Mouse (Mus musculus) splenic B cell, adult 2 months (primary cell): ENCODE measurements around the gene Dok1.

Experiments used
- DNase-seq: peaks from one replicate; pipeline ENCODE4 v3.0.0-alpha.2; 2011; ENCODE audit warnings: low read depth, low spot score
- H3K27me3 ChIP-seq: 2 replicates; pipeline ENCODE4 v1.6.1; 2012; ENCODE audit warnings: mild to moderate bottlenecking, low read length, moderate library complexity, mixed read lengths; ENCODE audit not compliant: control insufficient read depth, poor library complexity, insufficient read depth, severe bottlenecking
- H3K36me3 ChIP-seq: 2 replicates; pipeline ENCODE4 v1.6.1; 2012; ENCODE audit warnings: mild to moderate bottlenecking, low read length, moderate library complexity, mixed read lengths; ENCODE audit not compliant: control insufficient read depth, poor library complexity, insufficient read depth, severe bottlenecking

Gene Dok1

DNA sequence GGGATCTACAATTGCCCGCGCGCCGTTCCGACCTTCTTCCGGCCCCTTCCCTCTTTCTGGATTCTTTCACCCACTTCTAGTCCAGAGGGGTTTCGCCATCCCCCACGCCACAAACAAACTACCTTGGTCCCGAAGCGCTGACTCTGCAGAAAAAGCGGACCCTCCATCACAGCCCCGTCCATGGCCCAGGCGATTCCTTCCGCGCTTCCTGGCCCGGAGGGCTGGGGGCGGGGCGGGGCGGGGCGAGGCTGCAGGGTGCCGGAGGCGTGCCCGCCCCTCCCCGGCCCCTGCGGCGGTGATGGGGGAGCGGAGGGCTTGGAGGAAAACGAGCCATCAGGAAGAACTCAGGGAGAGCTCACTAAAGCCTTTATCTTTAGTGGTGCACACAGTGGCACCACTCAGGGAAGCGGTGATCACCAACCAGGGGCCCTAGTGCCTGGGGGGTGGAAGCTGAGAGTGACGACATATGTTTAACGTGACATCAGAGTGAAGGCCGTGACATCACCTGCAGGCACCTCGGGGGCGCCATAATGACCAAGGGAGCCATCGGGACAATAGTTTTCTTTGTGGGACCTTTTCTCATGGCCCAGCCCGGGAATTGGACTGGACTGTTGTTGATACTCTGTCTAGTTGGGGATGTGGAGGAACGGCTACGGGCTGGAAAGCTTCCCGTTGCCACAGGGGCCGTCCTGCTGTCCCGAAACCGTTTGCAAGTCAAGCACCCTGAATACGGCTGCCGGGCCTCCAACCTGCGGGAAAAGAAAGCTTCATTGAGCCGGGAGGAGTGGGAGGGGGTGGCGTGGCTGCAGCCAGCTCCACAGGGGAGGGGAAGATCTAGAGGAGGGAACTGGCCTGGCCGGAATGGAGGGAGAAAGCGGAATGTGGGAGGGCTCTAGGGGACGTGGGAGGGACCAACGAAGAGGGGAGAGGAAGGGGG is at the start of gene Dok1, which contains the start of gene Loxl3:
Gene Dok1 (minus strand): TSS at position 223 of the 937 bp plus-strand sequence.
Gene Loxl3 (plus strand): TSS at position 925 of the 937 bp plus-strand sequence.
- DNase-seq = peak; percentile 78
- H3K36me3 ChIP-seq = peaks cover 8% of the 10 kb centered on the region
- no peaks in the 10 kb centered on the region for H3K27me3 ChIP-seq

DNA sequence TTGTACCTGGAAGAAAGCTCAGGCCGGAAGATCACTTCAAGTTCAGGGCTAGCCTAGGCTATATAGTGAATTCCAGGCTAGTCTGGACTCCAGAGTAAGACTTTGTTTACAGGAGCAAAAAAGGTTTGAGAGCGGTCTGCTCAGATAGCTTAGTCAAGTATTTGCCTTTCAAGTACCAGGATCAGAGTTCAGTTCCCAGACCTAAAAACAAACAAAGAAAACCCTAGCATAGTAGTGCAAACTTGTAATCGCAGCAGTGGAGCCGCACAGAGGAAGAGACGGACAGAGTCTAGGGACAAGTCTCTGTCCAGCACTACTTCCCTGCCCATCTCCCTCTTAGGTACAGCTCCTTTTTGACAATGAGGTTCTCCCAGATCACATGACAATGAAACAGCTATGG is 46.9 kb upstream of the Dok1 start:
- no peak for DNase-seq
- H3K36me3 ChIP-seq = 0 out of 2 replicates have a peak, but pooled peaks cover 4% of the 10 kb centered on the region
- no peaks in the 10 kb centered on the region for H3K27me3 ChIP-seq

DNA sequence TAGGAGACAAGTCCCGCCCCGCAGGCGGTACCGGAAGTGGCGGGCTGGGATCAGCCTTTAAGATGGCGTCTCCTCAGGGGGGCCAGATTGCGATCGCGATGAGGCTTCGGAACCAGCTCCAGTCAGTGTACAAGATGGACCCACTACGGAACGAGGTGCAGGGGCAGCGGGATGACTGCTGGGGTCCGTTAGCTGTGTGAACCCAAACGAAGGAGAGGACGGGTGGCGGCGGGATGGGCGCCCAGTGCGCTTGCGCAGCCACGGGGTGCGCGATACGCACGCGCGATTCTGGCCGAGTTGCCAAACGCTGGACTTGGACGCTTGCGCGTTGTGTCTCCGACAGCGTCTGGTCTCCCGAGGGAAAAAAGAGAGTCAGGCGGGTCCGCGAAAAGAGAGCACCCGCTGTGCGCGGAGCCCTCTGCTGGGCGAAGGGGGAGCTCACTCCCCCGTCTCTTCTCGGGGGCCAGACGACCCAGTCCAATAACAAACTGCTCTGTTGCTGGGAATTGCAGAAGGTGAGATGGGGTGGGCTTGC is 45.1 kb upstream of the Dok1 start:
- H3K36me3 ChIP-seq = 0 out of 2 replicates have a peak, but pooled peaks cover 4% of the 10 kb centered on the region
- DNase-seq = peak; percentile 99
- H3K27me3 ChIP-seq = peaks cover 2% of the 10 kb centered on the region; the same call in 1 of the 2 replicates

DNA sequence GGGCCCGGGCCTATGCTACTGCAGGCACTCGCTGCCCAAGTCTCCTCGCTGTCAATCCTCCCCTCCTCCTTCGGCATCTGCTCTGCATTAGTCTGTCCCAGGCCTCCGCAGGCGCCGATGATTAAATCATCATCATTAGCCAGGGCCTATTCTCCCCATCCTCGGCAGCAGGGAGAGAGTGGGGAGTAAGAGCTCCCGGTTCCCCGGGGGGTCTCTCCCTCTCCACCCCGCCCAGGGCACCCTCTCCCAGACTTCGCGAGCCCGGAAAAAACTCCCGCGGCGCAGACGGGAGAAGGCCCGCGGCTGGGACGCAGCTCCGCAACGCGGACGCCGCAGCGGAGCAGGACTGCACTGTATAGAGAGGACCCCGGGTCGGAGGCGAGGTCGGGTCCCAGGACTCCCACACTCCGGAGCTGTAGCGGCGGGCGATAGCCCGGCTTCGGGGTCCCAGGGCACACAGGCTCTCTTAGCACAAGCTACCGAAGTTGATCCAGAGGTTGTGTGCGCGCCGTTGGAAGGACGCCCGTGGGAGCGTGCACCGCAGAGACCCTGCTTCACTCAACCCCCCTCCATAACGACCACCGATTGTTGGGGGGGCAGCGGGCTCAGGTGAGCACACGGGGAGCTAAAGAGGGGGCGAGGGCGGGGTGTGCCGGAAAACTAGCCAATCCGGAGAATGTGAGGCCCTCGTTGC is 44.5 kb upstream of the Dok1 start, which contains the start of gene Pcgf1:
Gene Pcgf1 (plus strand): TSS at position 240 of the 694 bp plus-strand sequence.
- DNase-seq = no peak
- Histone ChIP-seq H3K27me3 (peaks cover 3% of the 10 kb centered on the region; the same call in 1 of the 2 replicates), H3K36me3 (0 out of 2 replicates have a peak, but pooled peaks cover 4% of the 10 kb centered on the region)

DNA sequence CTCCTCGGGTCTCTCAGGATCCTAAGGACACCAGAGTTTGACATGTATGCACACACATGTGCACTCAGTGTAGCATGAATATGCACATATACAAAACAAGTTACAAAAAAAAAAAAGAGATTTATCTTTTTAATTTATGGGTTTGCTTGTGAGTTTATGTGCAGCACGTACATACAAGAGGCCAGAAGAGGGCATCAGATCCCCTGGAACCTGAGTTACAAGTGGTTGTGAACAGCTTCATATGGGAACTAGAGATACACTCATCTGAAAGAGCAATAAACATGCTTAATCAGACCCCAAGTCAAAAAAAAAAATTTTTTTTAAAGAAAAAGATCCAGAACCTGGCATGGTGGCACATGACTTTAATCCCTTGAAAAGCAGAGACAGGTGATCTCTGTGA is 41.7 kb upstream of the Dok1 start:
- no peaks in the 10 kb centered on the region for H3K36me3 ChIP-seq
- DNase-seq = peak; percentile 60
- H3K27me3 ChIP-seq = peaks cover 6% of the 10 kb centered on the region; the same call in 1 of the 2 replicates

DNA sequence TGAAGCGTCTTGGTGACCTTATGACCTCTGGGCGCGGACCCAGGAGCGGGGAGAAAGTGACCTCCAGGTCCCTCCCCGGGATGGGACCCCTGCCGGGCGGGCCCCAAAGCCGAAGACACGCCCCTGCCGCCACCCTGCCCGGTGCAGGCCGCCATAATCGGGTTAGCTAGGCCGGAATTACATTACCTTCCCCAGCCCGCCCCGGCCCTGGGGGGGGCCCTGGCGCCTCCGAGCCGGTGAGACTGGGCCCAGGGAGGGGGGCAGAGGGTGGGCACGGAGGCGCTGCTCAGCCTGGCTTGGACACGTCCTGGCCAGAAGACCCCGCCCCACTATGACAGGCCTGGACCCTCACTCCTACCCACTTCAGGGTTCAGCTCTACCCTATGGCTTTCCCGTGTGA is 37.9 kb upstream of the Dok1 start:
- Histone ChIP-seq H3K27me3 (peaks cover 9% of the 10 kb centered on the region), H3K36me3 (no peaks in the 10 kb centered on the region)
- no peak for DNase-seq

DNA sequence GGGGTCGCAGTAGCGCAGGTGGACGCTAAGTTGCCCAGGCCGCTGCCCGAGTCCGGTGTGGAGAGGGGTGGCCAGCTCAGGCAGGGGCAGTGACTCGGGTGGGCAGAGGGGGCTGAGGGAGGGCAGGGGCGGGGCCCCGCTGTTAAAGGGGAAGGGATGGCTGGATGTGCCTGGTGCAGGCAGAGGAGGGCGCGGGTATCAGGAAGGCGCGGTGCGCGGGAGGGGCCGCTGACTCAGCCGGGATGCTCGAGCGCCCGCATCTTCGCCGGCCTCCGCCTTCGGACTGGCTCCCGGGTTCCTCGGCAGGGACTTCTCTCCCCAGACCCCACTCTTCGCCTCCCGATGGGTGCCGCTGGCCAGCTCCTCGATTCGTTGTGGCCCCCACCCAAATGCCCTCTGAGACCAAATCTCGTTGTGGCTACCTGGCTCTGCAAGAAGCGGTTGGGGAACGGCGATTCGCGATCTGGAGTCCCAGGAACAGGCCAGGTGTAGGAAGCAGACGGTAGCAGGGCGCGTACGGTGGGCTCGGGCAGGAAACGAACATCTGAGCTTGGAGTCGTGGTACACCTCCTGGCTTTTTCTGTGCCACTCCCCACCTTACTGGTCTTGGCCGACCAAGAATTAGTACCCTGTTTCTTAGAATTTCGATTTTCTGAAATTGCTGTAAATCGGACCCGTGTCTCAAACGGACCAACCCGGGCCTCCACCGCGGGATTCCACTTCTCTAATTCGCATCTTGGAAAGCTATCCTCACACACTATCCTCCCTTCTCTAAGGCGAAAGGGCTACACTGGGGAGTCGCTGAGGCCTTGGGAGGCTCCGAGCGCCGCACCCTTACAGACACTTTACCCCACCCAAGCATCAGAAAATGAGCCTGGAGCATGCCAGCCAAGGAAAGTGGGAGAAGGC is 37.3 kb upstream of the Dok1 start:
- DNase-seq = peak; percentile 50
- H3K27me3 ChIP-seq = peaks cover 9% of the 10 kb centered on the region
- H3K36me3 ChIP-seq = no peaks in the 10 kb centered on the region

DNA sequence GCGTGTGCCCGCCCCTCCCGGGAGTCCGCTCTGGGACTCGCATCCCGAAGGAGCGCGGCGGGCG is 36.8 kb upstream of the Dok1 start, which contains the start of gene Tlx2:
Gene Tlx2 (minus strand): TSS at position 47 of the 64 bp plus-strand sequence.
- DNase-seq = no peak
- H3K27me3 ChIP-seq = peaks cover 9% of the 10 kb centered on the region
- H3K36me3 ChIP-seq = no peaks in the 10 kb centered on the region

DNA sequence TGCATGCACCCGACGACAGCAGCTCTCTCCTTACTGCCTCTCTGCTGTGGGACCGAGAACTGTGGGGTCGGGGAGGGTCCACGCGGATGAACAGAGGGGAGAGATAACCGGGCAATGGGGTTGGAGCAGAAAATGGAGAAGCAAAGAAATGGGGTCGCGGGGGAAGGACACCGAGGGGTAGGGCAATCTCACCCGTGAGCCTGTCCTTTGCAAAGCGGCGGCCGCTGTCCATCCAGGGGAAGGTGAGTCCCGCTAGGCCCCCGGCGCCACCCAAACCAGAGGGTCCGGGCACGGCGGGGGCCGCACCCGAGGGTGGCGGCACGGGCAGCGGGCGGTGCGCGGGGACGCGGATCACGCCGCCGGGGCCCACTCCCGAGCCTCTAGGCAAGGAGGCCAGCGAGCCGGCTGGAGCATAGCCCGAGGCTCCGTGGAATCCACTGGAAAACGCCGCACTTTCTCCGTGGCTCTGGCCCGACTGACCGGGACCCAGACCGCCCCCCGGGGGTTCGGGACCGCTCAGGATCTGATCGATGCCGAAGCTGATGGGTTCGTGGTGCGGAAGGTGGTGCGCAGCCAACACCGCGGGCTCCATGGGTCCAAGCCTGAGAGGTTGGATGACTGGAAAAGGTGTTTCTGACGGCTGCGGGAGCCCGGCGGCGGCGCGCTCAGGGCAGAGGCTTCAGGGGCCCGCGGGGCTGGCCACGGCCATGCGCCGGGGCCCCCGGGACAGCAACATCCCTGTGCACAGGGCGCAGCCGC is 36.4 kb upstream of the Dok1 start:
- Histone ChIP-seq H3K27me3 (peaks cover 9% of the 10 kb centered on the region), H3K36me3 (no peaks in the 10 kb centered on the region)
- no peak for DNase-seq

DNA sequence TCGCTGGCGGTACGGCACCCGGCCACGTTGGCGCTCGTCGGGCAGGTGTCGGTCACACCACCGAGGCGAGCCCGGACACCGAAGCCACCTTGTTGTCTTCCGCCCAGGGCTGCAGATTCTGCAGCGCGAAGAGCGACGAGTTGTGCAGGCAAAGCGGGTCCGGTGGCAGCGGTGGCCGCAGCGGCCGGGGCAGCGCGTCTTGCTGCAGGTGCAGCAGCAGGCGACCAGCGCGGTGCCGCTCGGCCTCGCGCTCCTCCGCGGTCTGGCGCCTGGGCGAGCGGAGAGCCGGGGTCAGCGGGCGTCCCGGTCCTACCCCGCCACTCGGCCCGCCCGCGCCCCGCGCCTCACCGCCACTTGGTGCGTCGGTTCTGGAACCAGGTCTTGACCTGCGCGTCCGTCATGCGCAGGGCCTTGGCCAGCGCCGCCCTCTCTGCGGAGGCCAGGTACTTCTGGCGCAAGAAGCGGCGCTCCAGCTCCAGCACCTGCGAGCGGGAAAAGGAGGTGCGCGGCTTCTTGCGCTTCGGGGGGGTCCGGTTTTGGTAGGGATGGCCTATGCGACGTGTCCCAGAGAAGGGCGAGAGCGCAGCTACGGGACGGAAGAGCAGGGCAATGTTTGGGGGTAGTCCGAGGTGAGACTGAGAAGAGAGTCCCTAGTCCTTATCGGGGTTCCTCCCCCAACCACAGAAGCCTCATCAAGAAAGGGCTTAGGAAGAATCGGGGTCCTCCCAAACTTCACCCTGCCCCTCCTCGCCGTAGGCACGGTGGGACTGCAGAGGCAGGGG is 35.6 kb upstream of the Dok1 start:
- no peaks in the 10 kb centered on the region for H3K36me3 ChIP-seq
- DNase-seq = peak; percentile 27

DNA sequence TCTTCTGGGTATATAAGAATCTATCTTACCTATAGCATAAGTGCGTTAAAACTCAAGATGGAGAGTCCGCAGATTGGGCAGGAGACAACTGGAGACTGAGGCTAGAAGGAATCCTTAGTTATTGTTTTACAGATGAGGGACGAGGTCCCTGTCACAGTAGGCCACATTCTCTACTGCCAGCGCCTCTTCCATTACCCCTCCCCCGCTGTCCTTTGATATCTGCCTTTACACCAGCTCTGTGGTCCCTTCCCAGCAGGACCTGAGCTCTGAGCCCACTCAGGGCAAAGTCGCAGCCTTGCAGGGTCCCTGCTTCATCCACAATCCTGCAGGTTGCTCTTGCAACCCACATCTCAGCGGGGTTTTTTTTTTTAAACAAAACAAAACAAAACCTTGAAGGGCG is 35.0 kb upstream of the Dok1 start:
- Histone ChIP-seq H3K36me3 (no peaks in the 10 kb centered on the region), H3K27me3 (peaks cover 7% of the 10 kb centered on the region)
- no peak for DNase-seq

More for the DNA sequence above, 35.6 kb upstream of the Dok1 start:
- peaks cover 9% of the 10 kb centered on the region for H3K27me3 ChIP-seq

DNA sequence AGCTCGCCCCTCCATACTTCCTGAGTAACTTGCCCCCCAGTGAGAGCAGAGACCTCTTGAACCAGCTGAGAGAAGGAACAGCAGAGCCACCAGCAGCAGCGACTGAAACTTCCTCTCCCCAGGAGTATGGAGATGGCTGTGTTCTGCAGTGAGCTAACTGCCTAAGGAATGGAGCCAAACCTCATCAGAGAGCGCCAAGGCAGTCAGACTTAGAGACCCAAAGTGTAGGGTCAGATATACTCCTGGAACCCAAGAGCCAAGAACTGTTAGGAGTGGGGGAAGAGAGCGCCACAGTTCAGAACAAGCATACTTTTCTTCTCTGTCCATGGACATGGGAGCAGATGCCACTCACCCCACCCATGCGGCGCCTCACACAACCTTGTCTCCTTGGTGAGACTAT is 33.2 kb upstream of the Dok1 start:
- no peaks in the 10 kb centered on the region for H3K36me3 ChIP-seq
- peaks cover 7% of the 10 kb centered on the region for H3K27me3 ChIP-seq
- DNase-seq = no peak

DNA sequence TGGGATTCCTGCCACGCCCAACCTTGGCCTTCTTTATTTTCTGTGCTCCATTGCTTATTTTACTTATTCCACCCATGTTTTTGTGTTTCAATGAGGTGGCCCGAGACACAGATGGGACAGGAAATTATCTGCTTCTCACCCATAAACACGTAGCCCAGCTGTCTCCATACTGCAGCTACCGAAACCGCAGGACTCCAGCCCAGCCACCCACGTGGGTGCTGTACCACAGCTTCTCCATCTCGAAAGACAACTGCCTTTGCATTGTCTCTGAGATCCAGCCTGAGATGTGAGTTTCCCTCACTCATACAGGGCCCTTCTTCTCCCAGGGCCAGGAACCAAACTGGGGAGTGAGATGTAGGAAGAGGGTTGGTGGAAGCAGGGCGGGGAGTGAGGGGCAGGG is 32.7 kb upstream of the Dok1 start:
- H3K27me3 ChIP-seq = peaks cover 5% of the 10 kb centered on the region

More for the DNA sequence above, 32.7 kb upstream of the Dok1 start:
- no peaks in the 10 kb centered on the region for H3K36me3 ChIP-seq
- DNase-seq = peak; percentile 27
